Mouse (Mus musculus) heart, postnatal 0 days (tissue): ENCODE measurements at regions not wholly inside any gene's neighbourhood (a gene's known extent, or its start where the extent isn't known, plus 50 kb on each side); places are given as distances from the start of the nearest gene placed in this dataset.
"Not testable (repeated sequence)": the region's sequence is repeated elsewhere in the genome, so short reads cannot be mapped to it uniquely, and the experiment has no call there.

Experiments used
- ATAC-seq: fragments of 200-750 bp; cut with Nextera tagmentation; 2 replicates; pipeline ENCODE4 v1.8.0; 2017; ENCODE audit warnings: low read depth, moderate number of reproducible peaks, moderate library complexity; ENCODE audit not compliant: insufficient read depth
- DNase-seq: peaks from one replicate; pipeline ENCODE4 v3.0.0-alpha.2; 2016; ENCODE audit warnings: low spot score
- H3K27ac ChIP-seq: fragments of 300-500 bp; sonication (generic); 2 replicates; pipeline ENCODE4 v1.5.1; 2014; ENCODE audit warnings: low read depth, mild to moderate bottlenecking
- H3K27me3 ChIP-seq: fragments of 300-500 bp; sonication (generic); 2 replicates; pipeline ENCODE4 v1.6.1; 2014; ENCODE audit warnings: low read length, mixed read lengths; ENCODE audit not compliant: control insufficient read depth, insufficient read depth
- H3K36me3 ChIP-seq: fragments of 300-500 bp; sonication (generic); replicated peaks from 2 replicates; pipeline ENCODE4 v1.6.1; 2014; ENCODE audit warnings: low read length, mixed read lengths; ENCODE audit not compliant: control insufficient read depth, insufficient read depth
- H3K4me1 ChIP-seq: fragments of 300-500 bp; sonication (generic); 2 replicates; pipeline ENCODE4 v1.6.1; 2014; ENCODE audit warnings: antibody characterized with exemption; ENCODE audit not compliant: control insufficient read depth, insufficient read depth
- H3K4me2 ChIP-seq: fragments of 300-500 bp; sonication (generic); 2 replicates; pipeline ENCODE4 v1.6.1; 2014; ENCODE audit warnings: low read depth, mild to moderate bottlenecking, low read length, moderate library complexity
- H3K4me3 ChIP-seq: fragments of 300-500 bp; sonication (generic); 2 replicates; pipeline ENCODE4 v1.5.1; 2014; ENCODE audit warnings: low read depth, low read length
- H3K9ac ChIP-seq: fragments of 300-500 bp; sonication (generic); replicated peaks from 2 replicates; pipeline ENCODE4 v1.6.1; 2014; ENCODE audit warnings: low read depth, low read length, mixed read lengths
- H3K9me3 ChIP-seq: fragments of 300-500 bp; sonication (generic); replicated peaks from 2 replicates; pipeline ENCODE4 v1.6.1; 2016; ENCODE audit warnings: low read length; ENCODE audit not compliant: control insufficient read depth
- CTCF ChIP-seq: IDR thresholded peaks from 2 replicates; pipeline ENCODE4 v1.5.1; 2016; ENCODE audit warnings: antibody characterized with exemption, control low read depth, low read depth
- EP300 ChIP-seq: IDR thresholded peaks from 2 replicates; pipeline ENCODE4 v1.6.1; 2016; ENCODE audit warnings: antibody characterized with exemption, low read depth
- WGBS: fragments of 180-500 bp; shearing (Covaris S2); extraction: QIAGEN DNeasy Blood & Tissue Kit; methylation state at CpG from one replicate; pipeline ENCODE4 v1.1.7; 2014; 5-methylcytosine and 5-hydroxymethylcytosine counted together

DNA sequence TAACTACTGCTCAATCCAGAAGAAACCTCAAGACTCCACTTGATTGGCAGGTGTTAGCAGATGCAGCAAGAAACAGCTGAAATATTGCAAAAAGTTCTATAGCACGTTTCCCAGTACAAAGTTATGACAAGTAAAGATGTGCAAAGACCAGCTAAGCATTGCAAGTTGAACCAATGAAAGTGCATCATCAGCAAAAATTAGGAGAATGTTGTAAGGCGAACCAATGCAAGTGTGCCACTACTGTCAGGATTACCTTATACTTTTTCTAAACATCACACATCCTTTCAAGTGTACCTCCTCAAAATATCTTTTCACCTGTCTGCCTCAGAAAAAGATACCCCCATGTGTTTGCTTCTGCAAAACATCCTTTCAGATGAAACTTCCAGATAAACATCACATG, 244.7 kb downstream of the Slco6d1 start:
- Histone ChIP-seq H3K4me3 (no peak overlapping the region), H3K27me3 (no peaks in the 10 kb centered on the region), H3K27ac (no peak overlapping the region), H3K36me3 (no peaks in the 10 kb centered on the region), H3K4me1 (no peaks in the 10 kb centered on the region), H3K9me3 (no peaks in the 10 kb centered on the region), H3K9ac (no peak overlapping the region), H3K4me2 (no peak overlapping the region)
- ATAC-seq = no peak
- TF ChIP-seq CTCF (no peak), EP300 (no peak)
- DNase-seq = no peak
- WGBS = 55% methylated on average over 2 of the region's 2 CpGs

DNA sequence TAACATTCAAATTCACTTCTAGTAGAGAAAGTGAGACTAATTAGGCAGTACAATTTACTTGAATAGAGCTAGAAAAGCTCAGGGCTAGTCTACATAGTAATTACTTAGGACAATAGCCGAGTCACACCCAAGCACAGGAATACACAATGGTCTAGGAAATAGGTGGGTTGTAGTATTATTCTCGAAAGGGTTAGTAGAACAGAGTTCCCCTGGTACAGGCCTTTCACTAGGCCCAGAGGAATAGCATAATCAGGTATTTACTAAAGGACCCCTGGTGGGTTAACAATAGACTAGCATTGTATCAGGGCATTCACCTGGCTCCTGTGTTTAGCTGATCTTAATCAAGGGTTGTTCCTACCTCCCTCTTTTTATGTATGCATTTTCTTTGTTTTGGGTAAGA, 246.5 kb downstream of the Slco6d1 start:
- H3K27ac ChIP-seq, H3K4me3 ChIP-seq, H3K4me1 ChIP-seq, ATAC-seq, H3K27me3 ChIP-seq, H3K4me2 ChIP-seq, H3K9ac ChIP-seq, DNase-seq, H3K9me3 ChIP-seq, H3K36me3 ChIP-seq: not testable (repeated sequence)
- WGBS = 63% methylated on average over 2 of the region's 2 CpGs

DNA sequence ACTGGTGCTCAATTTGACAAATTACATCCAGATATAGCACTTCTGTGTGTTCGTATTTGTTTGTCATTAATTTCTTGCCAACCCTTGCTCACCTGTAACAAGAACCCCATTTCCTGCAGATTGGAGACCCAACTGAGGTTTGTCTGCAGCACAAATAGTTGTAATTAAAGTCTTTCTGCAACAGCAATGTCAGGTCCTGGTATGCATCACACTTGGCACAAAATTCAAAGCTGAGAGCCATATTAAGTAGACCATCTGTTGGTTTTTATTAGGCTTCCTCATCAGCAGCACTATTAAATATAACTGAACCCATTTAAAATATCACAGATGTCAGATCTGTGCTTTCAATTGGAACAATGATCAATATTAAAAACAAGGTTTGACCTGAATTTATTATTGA, 247.0 kb downstream of the Slco6d1 start:
- H3K4me2 ChIP-seq = no peak overlapping the region
- WGBS = 81% methylated on average over 1 of the region's 1 CpGs
- no peak overlapping the region for H3K9ac ChIP-seq
- ATAC-seq (no peak), DNase-seq (no peak)
- no peaks in the 10 kb centered on the region for H3K9me3 ChIP-seq
- H3K27me3 ChIP-seq = no peaks in the 10 kb centered on the region
- no peaks in the 10 kb centered on the region for H3K36me3 ChIP-seq
- TF ChIP-seq CTCF (no peak), EP300 (no peak)
- no peaks in the 10 kb centered on the region for H3K4me1 ChIP-seq
- no peak overlapping the region for H3K4me3 ChIP-seq
- H3K27ac ChIP-seq = no peak overlapping the region

DNA sequence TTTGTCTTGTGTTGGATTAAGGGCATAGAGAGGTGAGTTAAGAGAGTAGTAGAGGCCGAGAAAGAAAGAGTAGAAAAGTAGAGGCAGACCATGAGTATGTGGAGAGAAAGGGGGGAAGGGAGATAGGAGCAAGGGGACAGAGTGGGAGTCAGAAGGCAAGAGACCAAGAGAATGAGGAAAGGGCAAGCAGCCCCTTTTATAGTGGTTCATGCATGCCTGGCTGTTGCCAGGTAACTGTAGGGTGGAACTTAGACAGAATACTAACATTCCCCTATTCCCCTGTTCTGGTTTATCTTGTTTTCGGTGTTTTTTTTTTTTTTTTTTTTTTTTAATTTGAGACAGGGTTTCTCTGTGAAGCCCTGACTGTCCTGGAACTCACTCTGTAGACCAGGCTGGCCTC, 247.7 kb downstream of the Slco6d1 start:
- TF ChIP-seq CTCF (no peak), EP300 (no peak)
- ATAC-seq (no peak), DNase-seq (no peak)
- WGBS = 50% methylated on average over 2 of the region's 2 CpGs
- Histone ChIP-seq H3K36me3 (no peaks in the 10 kb centered on the region), H3K4me3 (no peak overlapping the region), H3K9ac (no peak overlapping the region), H3K4me1 (no peaks in the 10 kb centered on the region), H3K4me2 (no peak overlapping the region), H3K27me3 (no peaks in the 10 kb centered on the region), H3K27ac (no peak overlapping the region), H3K9me3 (no peaks in the 10 kb centered on the region)

DNA sequence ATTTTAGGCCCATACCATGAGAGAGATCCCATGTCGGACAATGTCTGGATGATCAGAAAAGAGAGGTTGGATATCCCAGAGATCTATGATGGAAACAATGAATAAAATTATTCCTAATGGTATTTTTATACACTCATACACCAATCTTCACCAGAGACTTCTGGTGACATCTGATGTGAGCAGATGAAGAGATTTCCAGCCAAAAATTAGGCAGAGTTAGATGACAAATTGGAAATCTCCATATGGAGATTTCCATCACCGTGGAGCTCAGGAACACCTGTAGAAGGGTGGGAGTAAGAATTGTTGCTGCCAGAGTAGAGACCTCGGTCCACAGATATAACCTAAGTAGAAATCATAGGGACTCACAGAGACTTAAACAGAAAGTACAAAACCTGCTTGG, 257.8 kb downstream of the Slco6d1 start:
- 73% methylated on average over 3 of the region's 3 CpGs for WGBS
- Histone ChIP-seq H3K4me1 (no peaks in the 10 kb centered on the region), H3K27ac (no peak overlapping the region), H3K9me3 (no peaks in the 10 kb centered on the region), H3K4me3 (no peak overlapping the region), H3K27me3 (no peaks in the 10 kb centered on the region), H3K9ac (no peak overlapping the region), H3K36me3 (no peaks in the 10 kb centered on the region), H3K4me2 (no peak overlapping the region)
- DNase-seq (no peak), ATAC-seq (no peak)
- TF ChIP-seq CTCF = no peak
- no peak for TF ChIP-seq EP300

DNA sequence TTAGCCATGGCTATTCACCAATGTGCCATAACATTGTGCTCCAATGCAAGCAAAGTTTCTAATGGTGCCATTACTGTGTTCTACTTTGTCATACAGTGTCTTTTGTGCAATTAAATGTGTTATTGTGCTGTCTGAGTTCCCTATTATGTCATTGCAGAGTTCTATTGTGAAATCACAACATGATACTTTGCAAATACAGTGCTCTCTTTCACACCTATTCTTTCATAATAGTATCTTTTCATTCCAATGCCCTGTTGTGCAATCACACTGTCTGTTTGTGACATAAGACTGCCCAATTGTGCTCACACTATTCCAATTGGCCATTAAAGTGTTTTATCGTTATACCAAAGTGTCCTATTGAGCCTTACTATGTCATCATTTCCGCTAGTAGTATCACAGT, 292.9 kb downstream of the Slco6d1 start:
- H3K4me3 ChIP-seq = no peak overlapping the region
- H3K4me2 ChIP-seq = no peak overlapping the region
- no peak overlapping the region for H3K27ac ChIP-seq
- H3K4me1 ChIP-seq = no peaks in the 10 kb centered on the region
- no peaks in the 10 kb centered on the region for H3K9me3 ChIP-seq
- TF ChIP-seq CTCF (no peak), EP300 (no peak)
- DNase-seq = no peak
- no peaks in the 10 kb centered on the region for H3K36me3 ChIP-seq
- H3K27me3 ChIP-seq = no peaks in the 10 kb centered on the region
- ATAC-seq = no peak
- H3K9ac ChIP-seq = no peak overlapping the region
- 75% methylated on average over 2 of the region's 2 CpGs for WGBS
